Comparison of ENCODE assay signal across 9 mouse cellular contexts in genomic region chr10:86158198-86158899, GRCm38 (mm10).
A peak's percentile ranks its signal among the peaks of the same experiment; 100 is the strongest.
DNase-seq lines count a peak whose midpoint lies in the region; ATAC-seq and TF ChIP-seq lines count a peak whose summit lies in the region.
"Had no signal": no experiment of that assay in that cellular context is flagged by ENCODE, and none has a peak within 500 bp of the region (broad histone marks: within the 10 kb centered on the region; RNA-seq: fewer than 3 reads in every experiment).

No protein-coding gene starts in this region.

- ATAC-seq in intestine, embryonic 16.5 days, result no peak
- no peak for ATAC-seq in intestine, postnatal 0 days
- ATAC-seq in embryonic facial prominence, embryonic 14.5 days (ENCODE audit: low read depth), result no peak; the same call in 1 of the 2 replicates
- no peak for ATAC-seq in hindbrain, postnatal 0 days
- peak; percentile 88 for ATAC-seq in lung, postnatal 0 days
- ATAC-seq: intestine, embryonic 15.5 days had no signal

- peak; percentile 92 for TF ChIP-seq EP300 in lung, postnatal 0 days (IDR thresholded peaks at IDR 0.05)

- H3K27me3 ChIP-seq in intestine, embryonic 16.5 days (replicated peaks; ENCODE audit: control insufficient read depth, insufficient read depth, low read length), result no peaks in the 10 kb centered on the region
- H3K27me3 ChIP-seq in intestine, postnatal 0 days (replicated peaks; ENCODE audit: control insufficient read depth, insufficient read depth, low read length), result no peaks in the 10 kb centered on the region
- H3K27me3 ChIP-seq in embryonic facial prominence, embryonic 14.5 days (replicated peaks; ENCODE audit: control insufficient read depth, insufficient read depth, low read length), result no peaks in the 10 kb centered on the region
- no peaks in the 10 kb centered on the region for H3K27me3 ChIP-seq in hindbrain, postnatal 0 days (ENCODE audit: insufficient read depth, low read length)
- H3K27me3 ChIP-seq in lung, postnatal 0 days (replicated peaks; ENCODE audit: insufficient read depth, low read length), result no peaks in the 10 kb centered on the region
- H3K27me3 ChIP-seq: intestine, embryonic 15.5 days had no signal

- no peaks in the 10 kb centered on the region for H3K36me3 ChIP-seq in intestine, embryonic 16.5 days (ENCODE audit: control insufficient read depth, insufficient read depth, low read length)
- H3K36me3 ChIP-seq in intestine, postnatal 0 days (ENCODE audit: control insufficient read depth, insufficient read depth), result no peaks in the 10 kb centered on the region
- no peaks in the 10 kb centered on the region for H3K36me3 ChIP-seq in embryonic facial prominence, embryonic 14.5 days (ENCODE audit: control insufficient read depth, insufficient read depth, low read length)
- no peaks in the 10 kb centered on the region for H3K36me3 ChIP-seq in hindbrain, postnatal 0 days (ENCODE audit: insufficient read depth, low read length)
- H3K36me3 ChIP-seq in lung, postnatal 0 days (ENCODE audit: insufficient read depth, low read length), result no peaks in the 10 kb centered on the region
- H3K36me3 ChIP-seq: intestine, embryonic 15.5 days had no signal

- H3K4me2 ChIP-seq in intestine, embryonic 16.5 days (ENCODE audit: low read depth, low read length), result no peak overlapping the region
- H3K4me2 ChIP-seq in intestine, postnatal 0 days (replicated peaks; ENCODE audit: low read depth), result no peak overlapping the region
- H3K4me2 ChIP-seq in embryonic facial prominence, embryonic 14.5 days (ENCODE audit: low read depth, low read length), result no peak overlapping the region
- no peak overlapping the region for H3K4me2 ChIP-seq in hindbrain, postnatal 0 days (ENCODE audit: low read depth, low read length)
- no peak overlapping the region for H3K4me2 ChIP-seq in lung, postnatal 0 days (replicated peaks; ENCODE audit: low read depth, low read length)
- H3K4me2 ChIP-seq: intestine, embryonic 15.5 days had no signal

- 82% methylated on average over 8 of the region's 8 CpGs for WGBS in intestine, embryonic 16.5 days
- WGBS in intestine, postnatal 0 days, result 79% methylated on average over 8 of the region's 8 CpGs
- 43% methylated on average over 8 of the region's 8 CpGs for WGBS in embryonic facial prominence, embryonic 14.5 days
- 73% methylated on average over 8 of the region's 8 CpGs for WGBS in hindbrain, postnatal 0 days
- WGBS in lung, postnatal 0 days, result 64% methylated on average over 8 of the region's 8 CpGs

- no peaks in the 10 kb centered on the region for H3K9me3 ChIP-seq in intestine, embryonic 16.5 days (ENCODE audit: control insufficient read depth, low read length)
- no peaks in the 10 kb centered on the region for H3K9me3 ChIP-seq in intestine, postnatal 0 days (ENCODE audit: control insufficient read depth)
- no peaks in the 10 kb centered on the region for H3K9me3 ChIP-seq in embryonic facial prominence, embryonic 14.5 days (ENCODE audit: control insufficient read depth, low read length)
- no peaks in the 10 kb centered on the region for H3K9me3 ChIP-seq in hindbrain, postnatal 0 days (ENCODE audit: low read length)
- no peaks in the 10 kb centered on the region for H3K9me3 ChIP-seq in lung, postnatal 0 days (ENCODE audit: low read length)
- H3K9me3 ChIP-seq: intestine, embryonic 15.5 days had no signal

- no peak overlapping the region for H3K4me3 ChIP-seq in intestine, embryonic 16.5 days (ENCODE audit: low read length)
- no peak overlapping the region for H3K4me3 ChIP-seq in intestine, postnatal 0 days (ENCODE audit: low read depth, low read length)
- no peak overlapping the region for H3K4me3 ChIP-seq in embryonic facial prominence, embryonic 14.5 days (ENCODE audit: low read depth, low read length)
- no peak overlapping the region for H3K4me3 ChIP-seq in hindbrain, postnatal 0 days (ENCODE audit: low read length)
- H3K4me3 ChIP-seq in lung, postnatal 0 days (ENCODE audit: low read depth, low read length), result no peak overlapping the region
- H3K4me3 ChIP-seq: intestine, embryonic 15.5 days had no signal

- no peaks in the 10 kb centered on the region for H3K4me1 ChIP-seq in intestine, embryonic 16.5 days (ENCODE audit: control insufficient read depth, insufficient read depth, low read length)
- no peaks in the 10 kb centered on the region for H3K4me1 ChIP-seq in intestine, postnatal 0 days (replicated peaks; ENCODE audit: control insufficient read depth, insufficient read depth, low read length)
- H3K4me1 ChIP-seq in embryonic facial prominence, embryonic 14.5 days (ENCODE audit: control insufficient read depth, insufficient read depth, low read length), result peaks cover 16% of the 10 kb centered on the region; the same call in 1 of the 2 replicates
- no peaks in the 10 kb centered on the region for H3K4me1 ChIP-seq in hindbrain, postnatal 0 days (ENCODE audit: insufficient read depth, low read length)
- H3K4me1 ChIP-seq in lung, postnatal 0 days (ENCODE audit: insufficient read depth, low read depth, low read length), result peaks cover 3% of the 10 kb centered on the region; the same call in 1 of the 2 replicates
- H3K4me1 ChIP-seq: intestine, embryonic 15.5 days had no signal

- H3K9ac ChIP-seq in intestine, embryonic 16.5 days (ENCODE audit: low read depth, low read length), result no peak overlapping the region
- H3K9ac ChIP-seq in intestine, postnatal 0 days (ENCODE audit: low read depth, low read length), result no peak overlapping the region
- H3K9ac ChIP-seq in embryonic facial prominence, embryonic 14.5 days (ENCODE audit: low read depth, low read length), result no peak overlapping the region
- 0 out of 2 replicates have a peak overlapping the region, but pooled peaks have one; percentile 5 for H3K9ac ChIP-seq in hindbrain, postnatal 0 days (replicated peaks; ENCODE audit: low read length)
- H3K9ac ChIP-seq in lung, postnatal 0 days (replicated peaks; ENCODE audit: low read depth), result no peak overlapping the region
- H3K9ac ChIP-seq: intestine, embryonic 15.5 days had no signal

- TF ChIP-seq CTCF in intestine, postnatal 0 days (IDR thresholded peaks at IDR 0.05; ENCODE audit: low read depth), result no peak
- no peak for TF ChIP-seq CTCF in hindbrain, postnatal 0 days (IDR thresholded peaks at IDR 0.05; ENCODE audit: low read depth)
- TF ChIP-seq CTCF in lung, postnatal 0 days (IDR thresholded peaks at IDR 0.05), result no peak; the same call in 1 of the 2 replicates

- peak; percentile 16 for DNase-seq in embryonic facial prominence, embryonic 14.5 days (ENCODE audit: low spot score)
- DNase-seq in hindbrain, postnatal 0 days (ENCODE audit: low spot score), result no peak
- DNase-seq in lung, postnatal 0 days (ENCODE audit: low spot score), result peak; percentile 62
- DNase-seq in thymus, adult 18-20 months, result no peak
- DNase-seq in frontal cortex, postnatal 14 days (ENCODE audit: low spot score in 2 of 2), result no peak
- no peak for DNase-seq in right cerebral cortex, postnatal 36 days (ENCODE audit: low spot score in 2 of 2)

- H3K27ac ChIP-seq in intestine, embryonic 16.5 days (ENCODE audit: low read length), result 0 out of 2 replicates have a peak overlapping the region, but pooled peaks have one; percentile 15
- no peak overlapping the region for H3K27ac ChIP-seq in intestine, postnatal 0 days (ENCODE audit: low read depth, low read length)
- peak overlapping the region; percentile 52 for H3K27ac ChIP-seq in embryonic facial prominence, embryonic 14.5 days (replicated peaks; ENCODE audit: low read depth, low read length)
- H3K27ac ChIP-seq in hindbrain, postnatal 0 days, result peak overlapping the region; percentile 26; the same call in 1 of the 2 replicates
- H3K27ac ChIP-seq in lung, postnatal 0 days (ENCODE audit: low read length), result peak overlapping the region; percentile 74
- H3K27ac ChIP-seq: intestine, embryonic 15.5 days had no signal

Comparison
In these comparisons a context has a peak if more than half of its experiments do, and no peak if none do; other contexts are left out.
1. DNase-seq: peak in embryonic facial prominence, embryonic 14.5 days (single experiment) and lung, postnatal 0 days (single experiment); none in hindbrain, postnatal 0 days (single experiment), thymus, adult 18-20 months (0 of 2), frontal cortex, postnatal 14 days (0 of 2) and right cerebral cortex, postnatal 36 days (0 of 2).